Comparison of ENCODE assay signal across 10 mouse cellular contexts in genomic region chr17:50763407-50763806, GRCm38 (mm10).
DNase-seq lines count a peak whose midpoint lies in the region; ATAC-seq lines count a peak whose summit lies in the region.
"Had no signal": no experiment of that assay in that cellular context is flagged by ENCODE, and none has a peak within 500 bp of the region (broad histone marks: within the 10 kb centered on the region; RNA-seq: fewer than 3 reads in every experiment).

No protein-coding gene starts in this region.

- H3K27me3 ChIP-seq in midbrain, embryonic 11.5 days (ENCODE audit: control insufficient read depth, insufficient read depth, low read length) = no peaks in the 10 kb centered on the region
- H3K27me3 ChIP-seq: embryonic facial prominence, embryonic 12.5 days; limb, embryonic 15.5 days had no signal

- peak overlapping the region; percentile 46 for H3K27ac ChIP-seq in macrophage
- H3K27ac ChIP-seq in midbrain, embryonic 11.5 days (ENCODE audit: low read depth, low read length) = no peak overlapping the region
- H3K27ac ChIP-seq: embryonic facial prominence, embryonic 12.5 days; limb, embryonic 15.5 days had no signal

- peak; percentile 39 for DNase-seq in cerebellum, adult 9-10 months
- DNase-seq in cerebellum, adult 8-10 months = no peak
- DNase-seq in kidney, postnatal 14 days = peak; percentile 13
- no peak for DNase-seq in gastrocnemius, adult 8-10 months (ENCODE audit: low spot score in 2 of 2)
- DNase-seq in urinary bladder, postnatal 25 days (ENCODE audit: low spot score) = no peak
- DNase-seq in midbrain, embryonic 11.5 days (ENCODE audit: low spot score, missing footprints) = no peak

- H3K4me2 ChIP-seq in midbrain, embryonic 11.5 days = no peak overlapping the region
- H3K4me2 ChIP-seq: embryonic facial prominence, embryonic 12.5 days; limb, embryonic 15.5 days had no signal

- 9% methylated on average over 5 of the region's 5 CpGs for WGBS in macrophage (ENCODE audit: missing documents)
- 92% methylated on average over 5 of the region's 5 CpGs for WGBS in midbrain, embryonic 11.5 days

- no peak overlapping the region for H3K9ac ChIP-seq in midbrain, embryonic 11.5 days (ENCODE audit: low read length)
- H3K9ac ChIP-seq: embryonic facial prominence, embryonic 12.5 days; limb, embryonic 15.5 days had no signal

- 0 out of 2 replicates have a peak, but pooled peaks cover 4% of the 10 kb centered on the region for H3K4me1 ChIP-seq in midbrain, embryonic 11.5 days (ENCODE audit: control insufficient read depth, insufficient read depth, low read length)
- H3K4me1 ChIP-seq: embryonic facial prominence, embryonic 12.5 days; limb, embryonic 15.5 days had no signal

- no peaks in the 10 kb centered on the region for H3K79me2 ChIP-seq in macrophage (ENCODE audit: inconsistent target)

- no peaks in the 10 kb centered on the region for H3K9me3 ChIP-seq in midbrain, embryonic 11.5 days (ENCODE audit: control insufficient read depth, low read length)
- H3K9me3 ChIP-seq: embryonic facial prominence, embryonic 12.5 days; limb, embryonic 15.5 days had no signal

- no peaks in the 10 kb centered on the region for H3K36me3 ChIP-seq in macrophage (ENCODE audit: inconsistent target)
- H3K36me3 ChIP-seq in midbrain, embryonic 11.5 days (ENCODE audit: control insufficient read depth, insufficient read depth, low read length) = no peaks in the 10 kb centered on the region
- H3K36me3 ChIP-seq: embryonic facial prominence, embryonic 12.5 days; limb, embryonic 15.5 days had no signal

- no peak overlapping the region for H3K4me3 ChIP-seq in macrophage (ENCODE audit: inconsistent target)
- H3K4me3 ChIP-seq in midbrain, embryonic 11.5 days (ENCODE audit: low read depth, low read length) = no peak overlapping the region
- H3K4me3 ChIP-seq: embryonic facial prominence, embryonic 12.5 days; limb, embryonic 15.5 days had no signal

- ATAC-seq in CD4-positive, CD25-positive, alpha-beta regulatory T cell, adult 4 months = peak; percentile 32
- no peak for ATAC-seq in midbrain, embryonic 11.5 days (ENCODE audit: low FRiP score)

Comparison
In these comparisons a context has a peak if more than half of its experiments do, and no peak if none do; other contexts are left out.
1. DNase-seq: peak in cerebellum, adult 9-10 months (single experiment) and kidney, postnatal 14 days (single experiment); none in cerebellum, adult 8-10 months (single experiment), gastrocnemius, adult 8-10 months (0 of 2), urinary bladder, postnatal 25 days (single experiment) and midbrain, embryonic 11.5 days (single experiment).